Mouse (Mus musculus): ENCODE results near the gene Rnf39. TPM values are rescaled to one million over a fixed set of nuclear protein-coding genes. Genes with fewer than 3 reads are reported as not detected.

Rnf39 gene
- polyA plus RNA-seq, 3 experiments from 2014 or later = not detected

DNA sequence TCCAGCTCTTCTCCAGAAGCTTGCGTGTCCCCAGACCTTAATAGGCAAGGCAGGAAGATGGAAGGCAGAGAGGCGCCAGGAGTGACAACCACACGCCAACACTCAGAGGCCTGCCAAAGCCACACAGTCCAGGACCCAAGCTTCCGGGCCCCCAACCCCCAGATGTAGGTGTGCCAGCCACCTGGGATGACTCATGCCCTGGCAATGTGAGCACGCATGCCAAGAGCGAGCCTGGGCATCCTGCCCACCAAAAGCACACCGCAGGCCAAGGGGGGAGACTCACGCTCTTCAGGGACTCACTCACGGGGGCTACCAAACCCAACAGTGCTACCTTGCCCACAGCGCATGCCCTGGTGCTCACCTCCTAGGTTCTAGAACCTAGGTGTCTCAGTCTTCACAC, 327 bp upstream of the Rnf39 start:
- ATAC-seq = peak; percentile 73

DNA sequence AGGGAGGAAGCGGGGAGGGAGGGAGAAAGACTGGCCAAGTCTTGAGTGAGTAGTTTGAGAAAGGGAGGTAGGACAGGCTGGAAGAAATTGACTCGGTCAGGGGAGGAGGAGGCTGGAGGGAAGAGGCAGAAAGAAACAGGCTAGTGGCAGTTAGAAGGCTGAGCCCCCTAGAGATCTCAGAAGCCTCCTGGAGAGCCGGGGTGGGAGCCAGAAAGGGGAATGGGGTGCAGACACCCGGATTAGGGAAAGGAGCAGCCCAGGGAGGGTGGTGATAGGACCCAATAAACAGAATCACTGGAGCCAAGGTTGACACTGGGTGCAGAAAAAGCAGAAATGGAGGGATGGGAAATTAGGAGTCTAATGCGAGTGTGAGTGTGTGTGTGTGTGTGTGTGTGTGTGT, 973 bp downstream of the Rnf39 start:
- ATAC-seq = no peak

GRCm38 (mm10) chr17:36944121-36944775, 1.5 kb downstream of the Rnf39 start:
- ATAC-seq = no peak

- no peak for ATAC-seq
Measured at GRCm38 (mm10) chr17:36947051-36947819, 4.5 kb downstream of the Rnf39 start.

DNA sequence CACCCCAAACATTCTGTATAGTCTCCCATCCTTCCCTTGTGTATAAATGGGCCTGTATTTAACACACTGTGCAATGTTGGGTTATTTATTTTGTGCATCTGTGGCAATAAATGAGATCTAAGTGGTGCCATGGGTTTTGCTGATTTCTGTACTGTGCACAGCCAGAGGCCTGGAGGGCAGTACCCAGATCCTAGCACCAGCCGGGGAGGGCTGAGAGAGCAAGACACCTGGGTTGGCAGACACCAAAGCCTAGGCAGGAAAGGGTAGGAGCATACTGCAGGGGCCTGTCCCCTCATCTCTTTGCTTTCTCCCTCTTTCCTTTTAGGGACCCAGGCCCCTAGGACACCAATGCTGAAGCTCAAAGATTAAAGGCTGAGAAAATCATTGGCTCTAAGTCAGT, 5.6 kb downstream of the Rnf39 start:
- no peak for ATAC-seq

- no peak for ATAC-seq
Measured at GRCm38 (mm10) chr17:36949265-36949664, 6.5 kb downstream of the Rnf39 start.

DNA sequence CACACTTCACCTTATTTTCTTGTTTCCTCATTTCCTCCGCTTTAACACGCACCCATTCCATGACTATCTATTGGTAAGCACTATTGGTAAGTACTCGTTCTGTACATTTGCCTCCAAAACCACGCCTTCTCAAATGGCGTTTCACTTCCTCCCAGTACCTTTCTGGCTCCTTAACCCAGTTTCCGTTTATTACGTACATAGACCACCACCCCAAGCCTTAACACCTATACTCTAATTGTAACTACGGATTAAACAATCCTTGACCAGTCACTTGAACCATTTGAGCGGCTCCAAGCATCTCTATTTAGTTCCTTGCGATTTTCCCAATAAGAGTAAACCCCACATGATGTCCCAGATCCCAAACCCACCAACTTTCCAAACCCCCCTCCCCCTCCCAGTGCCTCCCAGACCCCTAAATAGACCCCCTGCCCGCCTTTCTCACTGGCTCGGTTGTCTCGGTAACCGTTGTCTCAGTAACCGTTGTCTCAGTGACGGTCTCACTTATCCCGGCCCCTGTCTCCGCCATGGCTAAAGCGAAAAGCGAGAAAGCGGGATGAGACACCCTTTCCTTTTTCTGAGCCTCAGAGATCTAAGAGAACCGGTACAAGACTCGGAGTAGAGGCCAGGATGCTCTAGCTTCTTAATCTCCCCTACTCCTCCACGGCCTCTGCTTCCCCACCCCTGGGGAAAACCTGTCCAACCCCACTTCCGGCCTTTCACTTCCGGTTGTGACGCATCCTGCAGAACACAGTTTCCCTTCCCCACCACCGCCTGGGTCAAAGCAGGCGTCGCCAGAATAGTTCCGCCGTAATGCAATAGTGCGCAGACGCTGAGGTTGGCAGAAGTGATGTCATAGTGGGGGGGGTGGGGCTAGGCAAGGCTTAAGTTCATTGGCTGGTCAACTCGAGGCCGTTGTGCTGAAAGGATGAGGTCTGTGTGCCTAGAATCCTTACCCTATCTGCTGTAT, 8.5 kb downstream of the Rnf39 start, which contains the start of gene Ppp1r11:
Gene Ppp1r11 (minus strand): TSS at position 761 of the 967 bp plus-strand sequence.
- ATAC-seq = peak; percentile 96

- no peak for ATAC-seq
Measured at GRCm38 (mm10) chr17:36952631-36953030, 9.9 kb downstream of the Rnf39 start.

DNA sequence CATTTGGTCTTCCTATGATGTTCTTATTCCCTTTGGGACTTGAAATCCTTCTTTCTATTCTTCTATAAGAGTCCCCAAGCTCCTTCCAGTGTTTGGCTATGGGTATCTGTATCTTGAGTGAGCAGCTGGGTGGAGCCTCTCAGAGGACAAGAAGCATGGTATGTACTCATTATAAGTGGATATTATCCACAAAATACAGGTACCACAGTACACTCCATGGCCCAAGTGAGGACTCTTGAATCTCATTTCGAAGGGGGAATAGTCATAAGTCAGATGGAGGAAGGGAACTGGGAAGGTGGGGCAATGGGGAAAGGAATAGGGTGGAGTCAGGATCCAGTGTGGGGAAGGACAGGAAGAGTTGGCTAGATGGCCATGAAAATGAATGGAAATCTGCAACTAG, 10.3 kb downstream of the Rnf39 start:
- no peak for ATAC-seq

DNA sequence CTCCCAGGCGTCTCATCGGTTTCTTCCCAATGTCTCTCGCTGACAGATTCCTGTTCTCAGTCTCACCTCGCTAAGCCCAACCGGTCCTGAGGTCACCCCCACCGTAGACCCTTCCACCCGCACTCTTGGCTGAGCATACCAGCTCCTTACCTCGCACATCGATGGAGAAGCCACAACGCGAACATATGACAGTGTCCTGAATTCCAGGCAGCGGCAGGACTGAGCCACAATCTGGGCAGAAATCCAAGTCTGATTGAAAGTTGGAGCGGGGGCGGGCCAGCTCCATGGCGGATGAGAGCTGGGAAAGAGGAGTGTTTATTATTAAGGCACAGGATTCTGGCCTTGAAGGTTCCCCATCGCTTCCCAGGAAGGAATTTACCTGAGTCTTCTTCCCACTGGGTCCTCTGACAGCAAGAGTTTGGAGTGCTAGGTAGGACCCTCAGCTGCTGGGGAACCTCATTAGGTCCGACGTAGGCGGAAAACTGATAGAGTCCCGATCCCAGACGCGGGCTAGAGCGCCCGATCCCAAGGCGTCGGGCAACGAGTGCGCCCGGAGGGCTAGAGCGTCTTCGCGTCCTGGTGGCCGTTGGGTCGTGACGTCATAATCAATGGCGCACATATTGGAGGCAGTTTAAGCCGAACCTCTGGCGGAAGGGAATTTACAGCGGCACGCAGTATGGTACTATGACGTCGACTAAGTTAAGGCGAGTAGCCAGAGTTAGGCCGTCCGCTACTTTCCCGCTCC, 15.5 kb downstream of the Rnf39 start, which contains the start of the genes Znrd1 and Znrd1as:
Gene Znrd1 (minus strand): TSS at position 561 of the 745 bp plus-strand sequence.
Gene Znrd1as (plus strand): TSS at position 594 of the 745 bp plus-strand sequence.
- ATAC-seq = peak; percentile 98

- ATAC-seq = no peak
Measured at GRCm38 (mm10) chr17:36958884-36959283, 16.2 kb downstream of the Rnf39 start.

DNA sequence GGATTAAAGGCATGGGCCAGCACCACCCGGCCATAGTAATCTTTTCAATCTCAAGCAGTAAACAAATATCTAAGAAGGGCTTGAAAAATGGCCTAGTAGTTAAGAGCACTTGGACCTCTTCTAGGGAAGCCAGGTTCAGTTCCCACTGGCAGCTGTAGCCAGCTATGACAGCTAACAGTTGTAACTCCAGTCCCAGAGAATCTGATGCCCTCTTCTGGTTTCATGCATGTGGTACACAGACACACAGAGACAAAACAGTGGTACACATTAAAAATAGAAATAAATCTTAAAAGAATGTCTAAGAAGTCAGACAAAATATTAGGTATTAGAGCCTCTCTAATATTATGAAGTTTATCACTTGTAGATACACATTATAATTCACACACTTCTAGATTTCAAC, 18.4 kb downstream of the Rnf39 start:
- no peak for ATAC-seq

- ATAC-seq = no peak
Measured at GRCm38 (mm10) chr17:36966875-36967274, 24.2 kb downstream of the Rnf39 start.

- no peak for ATAC-seq
Measured at GRCm38 (mm10) chr17:36970316-36970890, 27.7 kb downstream of the Rnf39 start.

GRCm38 (mm10) chr17:36971172-36971850, 28.6 kb downstream of the Rnf39 start:
- ATAC-seq = peak; percentile 36

DNA sequence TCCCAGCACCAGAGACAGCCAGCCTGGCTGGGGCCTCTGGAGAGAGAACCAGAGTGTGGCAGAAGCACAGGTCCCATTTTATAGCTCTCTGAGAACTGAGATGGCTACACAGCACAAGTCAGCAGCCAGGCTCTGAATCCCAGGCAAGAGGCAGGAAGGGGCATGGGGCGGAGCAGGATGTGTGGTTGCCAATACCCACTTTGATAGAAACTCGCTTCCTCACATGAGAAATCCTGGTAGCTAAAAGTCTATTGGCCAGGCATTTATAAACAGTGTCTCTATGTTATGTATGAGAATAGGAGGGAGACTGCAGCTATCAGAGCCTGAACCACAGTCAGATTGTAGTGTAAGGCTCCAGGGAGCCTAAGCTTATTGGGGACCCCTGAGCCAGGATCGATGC, 30.1 kb downstream of the Rnf39 start:
- peak; percentile 76 for ATAC-seq

GRCm38 (mm10) chr17:36973271-36973787, 30.6 kb downstream of the Rnf39 start:
- ATAC-seq = no peak

DNA sequence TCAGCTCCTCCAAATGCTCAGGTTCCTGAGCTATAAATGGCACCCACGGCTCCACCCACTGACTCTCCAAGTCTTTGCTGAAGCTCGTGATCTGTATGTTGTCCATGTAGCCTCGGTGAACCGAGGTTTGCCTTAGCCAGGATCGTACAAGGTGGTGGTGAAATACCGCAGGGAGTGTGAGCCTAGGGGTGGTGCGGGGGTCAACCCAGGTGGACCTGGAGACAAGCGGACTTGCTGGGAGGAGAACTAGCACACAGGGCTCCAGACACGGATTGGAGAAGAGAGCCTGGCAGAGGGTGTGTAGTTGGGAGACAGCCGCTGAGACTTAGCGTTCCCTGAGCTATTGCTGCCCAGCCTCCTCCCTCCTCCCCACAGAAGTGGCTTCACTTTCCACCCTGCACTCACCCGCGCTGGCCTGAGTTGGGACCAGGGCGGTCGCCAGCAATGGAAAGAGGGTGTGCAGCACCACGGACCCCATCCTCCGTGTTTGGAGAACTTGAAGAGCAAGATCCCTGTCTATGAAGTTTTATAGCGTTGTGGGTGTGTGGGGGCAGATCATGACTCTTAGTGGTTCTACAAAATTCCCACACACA, 38.6 kb downstream of the Rnf39 start, which contains the start of gene 2410137M14Rik:
Gene 2410137M14Rik (minus strand): TSS at position 17 of the 593 bp plus-strand sequence.
- ATAC-seq = no peak

- no peak for ATAC-seq
Measured at GRCm38 (mm10) chr17:36981845-36982244, 39.1 kb downstream of the Rnf39 start.
